Mouse (Mus musculus): ENCODE results near the gene Cmklr1.

Gene Cmklr1

DNA sequence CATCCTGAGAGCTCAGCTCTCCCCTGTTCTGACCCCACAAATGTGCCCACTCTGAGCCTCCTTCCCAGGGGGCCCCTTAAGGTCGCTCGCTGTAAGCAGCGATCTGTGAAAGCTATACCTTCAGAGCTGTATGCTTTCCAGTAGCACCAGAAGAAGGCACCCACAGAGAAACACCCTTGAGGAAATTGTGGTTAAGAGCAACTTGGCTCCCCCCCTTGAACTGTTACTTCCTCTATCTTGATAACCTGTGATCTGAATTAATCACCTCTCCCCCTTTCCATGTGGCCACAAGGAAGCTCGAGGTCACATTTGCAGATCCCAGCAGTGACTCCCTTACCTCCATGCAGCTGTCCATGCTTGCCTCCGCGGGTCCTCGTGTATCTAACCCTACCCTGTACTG lies 29.2 kb downstream of the Cmklr1 start:
- no peak for DNase-seq (ENCODE audit: inconsistent ontology term)

DNA sequence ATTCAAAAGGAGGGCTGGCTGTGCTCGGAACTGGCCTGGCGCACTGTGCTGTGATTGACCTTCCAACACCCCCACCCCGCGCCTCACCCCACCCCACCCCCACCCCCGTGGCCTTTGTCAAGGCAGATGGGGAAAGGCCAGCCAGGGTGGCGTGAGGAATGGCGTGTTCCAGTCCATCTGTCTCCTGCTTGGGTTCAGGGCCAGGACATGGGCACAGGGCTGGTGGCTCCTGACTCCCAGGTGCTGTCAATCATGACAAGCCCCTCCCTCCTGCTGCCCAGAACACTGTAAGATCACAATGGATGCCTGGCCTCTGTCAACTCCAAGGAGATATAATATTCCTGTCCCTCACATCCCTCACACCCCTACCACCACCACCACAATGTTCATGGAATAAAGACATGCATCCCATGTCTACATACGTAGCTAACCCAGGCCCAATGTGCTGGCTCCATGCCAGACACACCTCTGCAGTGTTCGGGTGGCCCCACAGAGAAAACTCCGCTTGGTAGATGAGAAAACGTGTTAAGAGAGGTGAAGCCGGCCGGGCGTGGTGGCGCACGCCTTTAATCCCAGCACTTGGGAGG lies 30.0 kb downstream of the Cmklr1 start:
- no peak for DNase-seq (ENCODE audit: inconsistent ontology term)

DNA sequence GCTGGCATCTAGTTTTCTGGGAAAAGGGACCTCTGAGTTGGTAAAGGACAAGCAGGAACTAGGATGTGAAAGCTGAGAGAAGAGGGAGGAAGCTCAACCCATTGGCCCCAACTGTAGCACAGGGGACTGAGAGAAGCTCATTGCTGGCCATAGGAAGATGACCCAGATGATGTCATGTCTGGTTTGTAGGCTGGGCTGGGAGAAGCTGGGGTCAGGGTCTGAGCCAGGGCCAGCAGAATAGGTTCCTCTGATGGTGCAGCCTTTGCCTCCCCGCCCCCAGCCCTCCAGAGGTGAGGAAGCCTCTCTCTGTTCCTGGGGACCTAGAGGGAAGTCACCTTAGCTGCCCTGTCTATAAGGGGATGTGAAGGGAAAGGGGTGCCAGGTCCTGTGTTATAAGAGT lies 31.1 kb downstream of the Cmklr1 start:
- DNase-seq (ENCODE audit: inconsistent ontology term): no peak

DNA sequence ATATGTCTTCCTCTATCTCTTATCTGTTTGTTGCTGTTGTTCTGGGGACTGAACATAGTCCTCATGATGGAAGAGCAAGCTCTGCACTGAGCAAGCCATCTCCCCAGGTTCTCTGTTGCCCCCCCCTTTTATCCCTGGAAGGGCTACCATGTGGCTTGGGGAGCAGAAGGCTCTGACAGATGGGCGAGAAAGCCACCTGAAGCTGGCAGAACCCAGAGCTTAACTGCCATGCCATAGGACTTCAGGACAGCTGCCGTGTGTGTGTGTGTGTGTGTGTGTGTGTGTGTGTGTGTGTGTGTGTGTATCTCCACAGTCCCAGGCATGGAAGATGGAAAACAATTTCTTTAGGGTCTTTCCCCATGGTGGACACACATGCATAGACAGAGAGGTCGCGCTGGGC lies 31.5 kb downstream of the Cmklr1 start:
- DNase-seq (ENCODE audit: inconsistent ontology term): no peak

DNA sequence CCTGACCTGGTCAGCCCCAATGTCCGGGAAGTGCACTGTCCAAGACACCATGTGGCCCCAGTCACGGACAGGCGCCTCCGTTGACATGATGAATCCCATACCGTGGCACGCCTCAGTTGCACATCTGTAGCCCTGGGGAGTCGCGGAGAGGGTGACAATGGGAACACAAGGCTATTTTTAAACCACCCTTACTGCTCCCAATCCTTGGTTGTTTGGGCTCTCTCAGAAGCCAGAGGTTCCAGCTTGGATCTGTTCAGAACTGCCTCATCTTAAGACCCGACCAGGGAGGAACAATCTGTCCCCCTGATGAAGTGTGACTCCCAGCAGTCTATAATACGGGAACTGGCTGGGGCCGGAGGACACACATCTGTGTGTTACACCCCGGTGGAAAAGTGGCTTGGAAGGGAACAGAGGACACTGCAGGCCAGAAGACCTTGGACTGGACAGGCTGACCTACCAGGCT lies 38.4 kb downstream of the Cmklr1 start:
- DNase-seq (ENCODE audit: inconsistent ontology term): no peak

DNA sequence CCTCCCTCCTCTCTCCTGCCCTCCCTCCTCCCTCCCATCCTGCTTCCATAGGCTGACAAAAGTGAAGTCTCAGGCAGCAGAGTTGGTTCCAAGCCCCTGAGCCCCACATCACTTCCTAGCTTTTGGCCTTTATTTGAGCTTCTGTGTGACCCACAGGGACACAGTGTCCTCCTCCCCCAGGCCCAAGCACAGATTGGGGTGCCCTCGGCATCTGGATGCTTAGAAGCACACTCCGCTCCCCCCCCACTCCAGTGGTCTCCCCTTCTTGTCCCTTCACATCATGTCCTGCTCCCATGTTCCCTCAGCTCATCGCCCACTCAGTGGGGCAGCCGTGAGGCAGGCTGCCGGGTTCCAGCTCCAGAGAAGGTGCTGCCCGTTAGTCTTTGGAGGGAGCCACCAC lies 39.1 kb downstream of the Cmklr1 start:
- DNase-seq (ENCODE audit: inconsistent ontology term): no peak

DNA sequence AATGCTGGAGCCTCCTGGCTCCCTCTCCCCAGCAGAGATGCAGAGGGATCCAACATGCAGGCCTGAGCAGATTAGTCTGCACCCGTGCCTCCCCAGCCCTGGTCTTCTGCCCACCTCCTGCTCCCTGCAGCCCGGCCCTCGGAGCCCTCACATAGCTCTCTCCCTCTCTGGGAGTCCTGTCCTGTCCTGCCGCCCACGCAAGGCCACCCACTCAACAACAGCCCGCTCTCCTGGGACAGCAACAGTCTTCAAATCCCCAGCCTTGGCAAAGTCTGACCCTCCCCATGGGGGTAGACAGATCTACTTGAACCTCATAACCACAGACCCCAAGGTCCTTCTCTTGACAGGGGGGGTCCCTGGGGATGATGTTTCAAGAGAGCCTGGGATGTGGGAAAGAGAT lies 39.7 kb downstream of the Cmklr1 start:
- no peak for DNase-seq (ENCODE audit: inconsistent ontology term)

DNA sequence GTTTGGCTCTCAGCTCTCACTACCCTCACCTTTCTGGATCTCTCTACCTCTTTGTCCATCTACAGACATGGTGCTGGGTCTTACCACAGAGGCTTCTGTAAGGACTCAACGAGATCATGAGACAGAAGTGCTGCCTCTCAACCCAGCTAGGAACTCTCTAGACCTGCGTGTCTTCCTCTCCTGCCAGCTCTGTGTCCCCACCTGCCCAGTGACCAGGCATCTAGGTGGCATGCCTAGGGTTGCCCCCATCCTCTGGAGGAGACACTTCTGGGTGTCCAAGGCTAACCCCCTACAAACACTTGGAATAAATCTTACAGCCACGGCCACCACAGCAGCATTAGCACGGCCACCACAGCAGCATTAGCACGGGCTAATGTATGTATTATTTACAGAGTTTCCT lies 40.3 kb downstream of the Cmklr1 start:
- no peak for DNase-seq (ENCODE audit: inconsistent ontology term)

DNA sequence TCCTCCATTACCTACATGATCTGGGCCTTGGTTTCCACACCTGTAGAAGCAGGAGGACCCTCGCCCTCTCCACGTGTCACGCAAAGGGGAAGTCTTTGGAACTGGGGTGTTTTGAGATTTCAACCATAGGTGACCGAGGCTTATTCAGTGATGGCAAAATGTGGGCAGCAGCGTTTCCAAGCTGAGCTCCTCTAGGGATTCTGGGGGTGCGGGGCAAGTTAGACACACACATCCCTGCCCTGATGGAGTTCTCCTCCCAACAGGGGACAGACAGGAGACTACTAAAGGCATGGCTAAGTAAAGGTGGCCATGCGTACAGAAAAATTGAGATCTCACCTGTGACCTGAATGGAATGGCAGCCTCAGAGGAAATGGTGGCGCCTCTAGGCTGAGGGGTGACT lies 41.7 kb downstream of the Cmklr1 start:
- DNase-seq (ENCODE audit: inconsistent ontology term): no peak

DNA sequence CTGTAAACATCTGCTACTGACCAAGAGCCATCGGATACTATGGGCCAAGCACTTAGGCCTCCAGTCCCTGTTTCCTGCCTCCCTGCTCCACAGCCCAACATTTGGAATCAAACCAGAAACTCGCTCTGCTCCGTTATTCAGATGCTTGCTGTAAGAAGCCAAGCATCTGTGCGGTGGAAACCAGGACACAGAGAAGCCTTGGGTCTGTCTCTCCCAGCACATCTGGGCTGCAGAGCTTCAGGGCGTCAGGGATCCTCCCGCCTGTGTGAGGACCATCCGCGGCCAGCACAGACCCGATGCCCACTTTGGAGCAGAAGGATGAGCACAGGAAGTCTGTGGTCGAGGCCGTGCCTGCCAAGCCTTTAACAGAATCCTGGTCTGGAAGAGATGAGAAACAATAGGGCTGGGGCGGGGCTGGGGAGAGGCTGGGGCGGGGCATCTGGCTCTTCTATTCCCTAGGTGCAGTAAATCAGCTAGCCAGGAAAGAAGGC lies 42.2 kb downstream of the Cmklr1 start:
- DNase-seq (ENCODE audit: inconsistent ontology term): peak; percentile 20

DNA sequence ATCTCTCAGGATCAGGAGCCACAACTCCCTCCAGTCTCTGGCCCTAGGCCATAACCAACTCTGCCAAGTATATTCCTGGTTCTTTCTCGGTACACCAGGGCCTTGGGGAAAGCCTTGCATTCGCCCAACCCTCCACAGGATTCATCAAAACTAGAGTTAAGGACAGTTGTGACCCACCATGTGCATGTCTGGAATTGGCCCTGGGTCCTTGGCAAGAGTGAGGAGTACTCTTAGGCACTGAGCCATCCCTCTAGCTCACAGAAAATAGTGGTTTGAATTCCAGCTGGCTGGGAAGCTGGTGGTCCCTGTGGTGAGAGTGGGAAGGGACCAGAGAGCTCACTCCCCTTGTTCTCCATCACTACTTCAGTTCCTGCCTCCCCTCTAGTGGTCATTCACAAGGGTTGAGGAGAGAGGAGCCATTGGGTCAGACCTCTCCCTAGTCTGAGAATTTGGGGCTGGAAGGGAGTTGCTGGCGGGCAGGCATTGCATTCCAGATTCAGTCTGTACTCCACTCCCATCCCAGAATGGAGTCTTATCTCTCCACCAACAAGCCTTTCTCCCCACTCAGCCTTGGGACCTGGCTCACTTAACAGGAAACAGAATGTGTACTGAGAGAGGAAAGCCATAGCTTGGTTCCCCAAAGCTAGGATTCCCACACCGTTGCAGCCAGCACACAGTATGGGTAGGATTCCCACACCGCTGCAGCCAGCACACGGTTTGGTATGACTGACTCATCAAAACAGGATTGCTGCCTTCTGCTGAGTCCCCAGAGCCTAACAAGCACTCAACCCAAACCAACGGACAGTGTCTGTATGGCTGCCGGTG lies 43.1 kb downstream of the Cmklr1 start:
- no peak for DNase-seq (ENCODE audit: inconsistent ontology term)

DNA sequence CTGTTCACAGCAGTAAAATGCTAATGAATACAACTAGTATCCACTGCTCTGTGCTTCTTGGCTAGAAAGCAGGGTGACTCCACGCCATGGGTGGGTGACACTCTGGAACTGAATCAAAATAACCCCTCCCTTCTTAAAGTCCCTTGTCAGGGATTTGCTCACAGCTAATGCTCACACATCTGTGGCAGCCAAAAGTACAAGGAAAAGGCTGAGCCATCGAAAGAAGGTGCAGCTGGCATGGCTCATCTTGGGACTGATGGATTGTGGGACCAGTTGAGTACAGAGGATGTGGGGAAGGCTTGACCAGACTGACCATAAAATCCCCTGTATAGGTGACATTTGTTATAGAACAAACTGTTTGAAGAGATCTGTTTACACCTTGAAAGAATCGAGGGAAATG lies 44.1 kb downstream of the Cmklr1 start:
- no peak for DNase-seq (ENCODE audit: inconsistent ontology term)

DNA sequence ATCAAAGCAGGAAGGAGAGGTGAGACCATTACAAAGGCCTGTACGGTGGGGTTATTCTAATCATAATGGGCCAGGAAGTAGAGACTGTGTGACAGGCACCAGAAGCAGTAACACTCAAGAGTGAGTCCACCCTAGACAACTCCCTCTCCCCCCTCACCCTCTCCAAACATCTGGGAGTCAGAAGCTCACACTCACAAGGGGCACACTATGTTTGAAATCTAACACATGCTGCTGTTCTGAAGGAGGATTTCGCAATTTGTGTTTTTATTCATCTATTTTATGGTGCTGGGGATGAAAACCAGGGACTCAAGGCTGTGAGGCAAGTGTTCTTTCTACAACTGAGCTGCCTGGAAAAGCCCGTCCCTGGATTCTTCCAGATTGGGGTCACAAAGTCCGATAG lies 45.5 kb downstream of the Cmklr1 start:
- no peak for DNase-seq (ENCODE audit: inconsistent ontology term)

DNA sequence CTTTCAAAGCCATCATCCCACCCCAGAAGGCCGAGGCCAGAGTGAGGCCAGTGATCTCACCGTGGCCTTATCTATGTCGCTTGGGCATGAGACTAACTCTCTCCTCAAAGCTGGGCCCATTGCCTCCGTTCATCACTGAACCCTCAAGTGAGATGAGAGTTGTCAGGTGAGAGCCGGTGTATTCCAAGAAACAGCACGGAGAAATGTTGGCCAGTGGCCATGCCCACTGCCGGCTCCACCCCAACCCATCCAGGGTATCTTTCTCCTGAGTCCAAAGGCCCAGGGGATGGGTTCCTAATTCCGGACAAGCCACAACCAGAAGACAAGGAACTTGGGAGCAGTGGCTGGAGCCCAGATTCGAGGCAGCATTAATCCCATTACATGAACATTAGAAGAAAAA lies 46.8 kb downstream of the Cmklr1 start:
- no peak for DNase-seq (ENCODE audit: inconsistent ontology term)

DNA sequence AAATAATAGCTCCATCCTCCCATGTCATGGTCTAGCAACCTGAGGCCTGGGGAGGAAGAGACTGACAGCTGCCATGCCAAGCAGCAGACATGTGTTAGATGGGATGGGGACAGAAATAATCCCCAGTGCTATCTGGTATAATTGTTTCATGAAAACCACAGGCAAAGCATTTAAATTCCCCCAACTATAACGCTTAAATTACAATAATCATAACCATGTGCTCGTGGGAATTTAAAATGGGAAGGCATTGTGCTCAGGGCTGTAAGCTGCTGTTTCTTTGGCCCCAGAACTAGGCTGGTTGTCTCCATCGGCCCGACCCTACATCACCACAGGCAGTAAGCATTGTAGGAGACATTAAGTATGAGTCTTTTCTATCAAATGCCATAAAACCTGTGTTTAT lies 49.4 kb downstream of the Cmklr1 start:
- DNase-seq (ENCODE audit: inconsistent ontology term): no peak

DNA sequence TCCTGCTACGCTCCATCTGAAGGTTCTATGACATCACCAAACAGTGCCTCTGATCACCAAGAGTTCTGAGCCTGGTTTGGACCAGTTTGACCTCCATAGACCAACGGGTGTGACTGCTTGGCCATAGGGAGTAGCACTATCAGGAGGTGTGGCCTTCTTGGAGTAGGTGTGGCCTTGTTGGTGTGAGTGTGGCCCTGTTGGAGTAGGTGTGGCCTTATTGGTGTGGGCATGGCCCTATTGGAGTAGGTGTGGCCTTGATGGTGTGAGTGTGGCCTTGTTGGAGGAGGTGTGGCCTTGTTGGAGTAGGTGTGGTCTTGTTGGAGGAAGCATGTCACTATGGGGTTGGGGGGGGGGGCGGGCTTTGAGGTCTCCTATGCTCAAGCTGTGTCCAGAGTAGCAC lies 50.0 kb downstream of the Cmklr1 start:
- DNase-seq (ENCODE audit: inconsistent ontology term): no peak

DNA sequence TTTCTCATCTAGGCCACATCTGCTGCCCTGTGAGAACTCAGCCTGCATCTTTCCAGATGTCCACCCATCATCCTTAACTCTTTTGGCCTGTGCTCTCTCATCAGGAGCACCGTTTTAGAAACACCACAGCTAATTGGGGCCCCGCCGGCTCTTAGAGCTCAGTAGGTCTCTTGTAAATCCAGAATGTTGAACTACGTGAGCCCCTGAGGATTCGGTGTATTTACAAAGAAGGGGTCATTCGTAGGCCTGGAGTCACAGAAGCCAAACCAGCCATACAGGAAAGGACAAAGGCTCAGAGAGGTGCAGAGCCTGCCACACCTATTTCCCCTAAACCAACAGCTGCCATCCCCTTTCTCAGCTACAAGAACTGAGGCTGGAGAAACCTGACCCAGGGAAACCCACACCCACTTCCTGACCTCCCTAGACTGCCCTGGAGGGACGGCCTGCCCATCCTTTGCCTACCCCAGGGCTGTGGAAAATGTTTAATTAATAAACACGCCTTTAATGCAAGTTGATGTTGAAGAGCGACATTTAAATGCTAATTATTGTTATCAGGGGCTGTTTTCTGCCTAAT lies 53.4 kb downstream of the Cmklr1 start:
- no peak for DNase-seq (ENCODE audit: inconsistent ontology term)

DNA sequence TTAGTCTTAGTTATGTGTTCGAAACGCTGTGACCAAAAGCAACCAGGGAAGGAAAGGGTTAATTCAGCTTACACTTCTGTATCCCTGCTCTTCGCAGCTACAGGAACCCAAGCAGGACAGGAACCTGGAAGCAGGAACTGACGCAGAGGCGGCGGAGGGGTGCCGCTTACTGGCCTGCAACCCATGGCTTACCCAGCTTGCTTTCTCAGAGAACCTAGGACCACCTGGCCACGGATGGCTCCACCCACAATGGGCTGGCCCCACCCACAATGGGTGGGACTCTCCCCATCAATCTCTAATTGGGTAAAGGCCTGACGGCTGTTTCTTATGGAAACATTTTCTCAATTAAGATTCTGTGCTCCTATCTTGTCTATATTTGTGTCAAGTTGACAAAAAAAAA lies 54.0 kb downstream of the Cmklr1 start:
- no peak for DNase-seq (ENCODE audit: inconsistent ontology term)

DNA sequence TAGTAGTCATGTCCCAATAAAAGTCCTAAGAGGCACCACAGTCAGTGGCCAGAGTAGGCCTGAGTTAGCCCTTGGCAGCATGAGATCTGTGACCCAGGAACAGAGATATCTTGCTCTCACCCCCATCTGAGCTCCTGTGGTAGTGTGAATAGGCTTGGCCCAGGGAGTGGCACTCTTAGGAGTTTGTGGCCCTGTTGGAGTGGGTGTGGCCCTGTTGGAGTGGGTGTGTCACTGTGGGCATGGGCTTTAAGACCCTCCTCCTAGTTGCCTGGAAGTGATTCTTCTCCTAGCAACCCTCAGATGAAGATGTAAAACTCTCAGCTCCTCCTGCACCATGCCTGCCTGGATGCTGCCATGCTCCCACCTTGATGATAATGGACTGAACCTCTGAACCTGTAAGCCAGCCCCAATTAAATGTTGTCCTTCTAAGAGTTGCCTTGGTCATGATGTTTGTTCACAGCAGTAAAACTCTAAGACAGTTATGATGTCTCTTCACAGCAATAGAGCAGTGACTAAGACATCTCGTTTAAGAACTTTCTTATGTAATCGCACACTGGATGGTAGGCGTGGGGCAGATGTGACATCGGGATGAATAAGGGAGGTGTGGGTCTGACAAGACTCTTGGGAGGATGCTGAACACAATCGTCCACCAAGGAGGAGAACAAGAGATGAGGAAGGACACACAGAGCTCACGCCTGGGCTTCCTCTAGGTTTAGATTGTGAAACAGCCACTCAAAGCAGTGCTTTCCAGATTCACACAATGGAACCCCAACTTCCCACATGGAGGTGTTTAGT lies 56.1 kb downstream of the Cmklr1 start:
- no peak for DNase-seq (ENCODE audit: inconsistent ontology term)

DNA sequence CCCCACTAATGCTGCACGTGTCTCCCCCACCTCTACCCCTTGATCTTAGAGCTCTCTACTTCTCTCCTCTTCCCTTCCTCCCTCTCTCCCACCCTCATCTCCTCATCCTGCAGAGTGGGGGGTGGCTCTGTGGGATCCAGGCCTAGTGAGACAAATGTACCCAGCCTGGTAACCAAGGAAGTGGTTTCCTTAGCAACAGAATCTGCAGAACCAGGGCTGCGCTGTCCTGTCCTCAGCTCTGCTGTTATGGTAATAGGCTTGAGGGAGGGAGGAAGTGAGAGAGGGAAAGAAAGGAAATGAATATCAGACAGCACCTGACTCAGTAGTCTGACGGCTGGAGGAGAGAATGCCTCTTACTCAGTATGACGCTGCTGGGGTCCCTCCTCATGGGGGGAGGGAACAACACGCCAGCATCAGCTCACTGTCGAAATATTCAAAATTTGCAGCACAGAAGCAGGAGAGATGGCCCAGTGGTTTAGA lies 58.4 kb downstream of the Cmklr1 start:
- DNase-seq (ENCODE audit: inconsistent ontology term): peak; percentile 24

DNA sequence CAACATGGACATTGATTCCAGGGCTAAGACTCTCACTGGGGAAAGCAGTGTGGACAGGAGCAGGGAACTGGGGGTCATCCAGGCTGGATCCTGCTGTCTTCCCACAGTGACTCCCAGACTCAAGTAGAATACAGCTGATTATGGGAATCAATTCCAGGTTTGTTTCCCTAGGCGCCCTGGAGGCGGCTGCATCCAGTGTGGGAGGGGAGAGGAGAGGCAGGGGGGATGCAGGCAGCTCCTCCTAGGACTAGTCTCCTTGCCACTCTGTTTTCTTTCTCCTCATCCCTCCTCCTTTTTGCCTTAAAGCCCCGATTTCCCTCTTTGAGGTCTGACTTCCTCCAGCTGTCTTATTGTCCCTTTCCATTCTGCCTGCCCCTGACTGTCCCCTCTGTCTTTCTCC lies 59.1 kb downstream of the Cmklr1 start:
- no peak for DNase-seq (ENCODE audit: inconsistent ontology term)

DNA sequence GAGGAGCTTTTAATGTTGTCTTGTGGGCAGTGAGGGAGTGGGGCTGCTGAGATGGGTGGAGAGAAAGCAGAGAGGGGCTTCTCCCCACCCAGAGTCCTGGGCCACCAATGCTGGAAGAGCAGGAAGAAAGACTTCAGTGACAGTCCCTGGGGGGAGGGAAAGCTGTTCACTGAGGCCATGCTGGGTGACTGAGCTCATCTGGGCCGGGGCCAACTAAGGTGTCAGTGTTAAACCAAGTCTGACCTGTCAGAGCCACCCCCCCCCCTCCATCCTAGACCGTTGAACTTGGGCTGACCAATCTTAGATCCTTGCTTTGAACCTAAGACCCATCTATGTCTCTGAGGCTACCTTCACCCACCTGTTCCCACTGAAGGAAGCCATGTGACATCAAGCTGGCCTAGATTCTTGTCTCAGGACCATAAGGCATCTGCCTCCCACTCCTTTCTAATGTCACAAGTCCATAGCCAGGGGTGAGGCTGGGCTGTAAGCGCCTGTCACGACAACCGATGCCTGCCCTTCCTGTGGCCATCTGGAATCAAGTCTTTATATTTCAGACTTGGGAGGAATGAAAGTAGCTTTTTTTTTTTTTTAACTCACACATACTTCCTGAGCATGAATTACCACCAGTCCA lies 60.1 kb downstream of the Cmklr1 start:
- no peak for DNase-seq (ENCODE audit: inconsistent ontology term)
